Mouse (Mus musculus) CH12.LX (cell line): ENCODE data around the gene AU021092.

ENCODE experiments used
- CHD1 ChIP-seq: IDR thresholded peaks from 2 replicates; pipeline ENCODE4 v1.6.1; 2012; ENCODE audit warnings: low read depth, low read length, improper control_type of control experiment, inconsistent platforms
- POLR2A ChIP-seq: IDR thresholded peaks from 2 replicates; pipeline ENCODE4 v1.6.1; 2011; ENCODE audit warnings: low read depth, mild to moderate bottlenecking, improper control_type of control experiment, low read length

DNA sequence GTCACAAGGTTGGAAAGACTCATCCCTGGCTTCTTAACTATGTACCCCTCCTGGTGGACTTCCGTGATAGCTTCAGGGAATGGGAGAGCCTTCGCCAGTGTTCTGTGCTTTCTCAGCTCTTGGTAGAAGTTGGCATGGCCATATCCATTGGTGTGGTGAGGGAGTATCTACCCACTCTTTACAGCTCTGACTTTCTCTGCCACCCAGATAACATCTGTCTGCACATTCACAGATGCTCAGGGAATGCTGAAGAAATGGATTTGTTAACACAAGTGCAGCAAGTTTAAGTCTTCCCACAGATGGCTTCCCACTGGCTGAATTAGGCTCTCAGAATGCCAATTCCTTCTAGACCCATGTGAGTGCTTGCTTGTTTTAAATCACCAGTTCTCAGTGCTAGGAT lies 8.0 kb downstream of the AU021092 start:
- TF ChIP-seq POLR2A (no peak), CHD1 (no peak)
